ENCODE assay signal across 8 mouse cellular contexts in the genomic region with DNA sequence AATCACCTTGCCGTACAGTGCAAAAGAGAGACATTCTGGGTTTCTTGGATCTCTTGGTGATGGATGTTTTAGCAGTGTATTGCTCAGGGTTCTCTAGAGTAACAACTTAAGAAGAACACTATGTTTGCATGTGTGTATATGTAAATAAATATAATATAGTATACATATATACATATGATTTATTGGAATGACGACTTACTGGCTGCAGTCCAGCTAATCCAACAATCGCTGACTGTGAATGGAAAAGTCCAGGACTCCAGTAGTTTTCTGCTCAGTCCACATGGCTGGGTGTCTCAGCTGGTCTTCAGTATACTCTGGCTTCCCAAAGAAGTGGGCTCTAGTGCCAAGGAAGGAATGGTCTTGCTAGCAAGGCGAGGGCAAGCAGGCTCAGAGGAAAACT. TPM values are rescaled to one million over a fixed set of nuclear protein-coding genes. Genes with fewer than 3 reads are reported as not detected.
DNase-seq lines count a peak whose midpoint lies in the region; ATAC-seq and TF ChIP-seq lines count a peak whose summit lies in the region.

No protein-coding gene starts in this region.

- H3K36me3 ChIP-seq in neural tube, embryonic 11.5 days (ENCODE audit: control insufficient read depth, insufficient read depth, low read length) = peaks cover 4% of the 10 kb centered on the region; the same call in 1 of the 2 replicates
- peaks cover 35% of the 10 kb centered on the region for H3K36me3 ChIP-seq in limb, embryonic 13.5 days
- peaks cover 20% of the 10 kb centered on the region for H3K36me3 ChIP-seq in stomach, embryonic 15.5 days

- TF ChIP-seq POLR2A in cerebellum, adult 2 months (IDR thresholded peaks at IDR 0.05; ENCODE audit: borderline replicate concordance, insufficient read depth, low read length) = no peak

- peak overlapping the region; percentile 98 for H3K4me3 ChIP-seq in cerebellum, adult 2 months (replicated peaks; ENCODE audit: insufficient read depth, low read depth, low read length)
- H3K4me3 ChIP-seq in neural tube, embryonic 11.5 days (ENCODE audit: low read depth, low read length) = peak overlapping the region; percentile 60
- peak overlapping the region; percentile 69 for H3K4me3 ChIP-seq in limb, embryonic 13.5 days
- H3K4me3 ChIP-seq in stomach, embryonic 15.5 days (replicated peaks) = peak overlapping the region; percentile 67

- no peak overlapping the region for H3K27ac ChIP-seq in cerebellum, adult 2 months (ENCODE audit: insufficient read depth, low read length)
- H3K27ac ChIP-seq in neural tube, embryonic 11.5 days (ENCODE audit: low read depth, low read length) = no peak overlapping the region
- peak overlapping the region; percentile 81; the same call in 1 of the 2 replicates for H3K27ac ChIP-seq in limb, embryonic 13.5 days
- peak overlapping the region; percentile 92 for H3K27ac ChIP-seq in stomach, embryonic 15.5 days

- TF ChIP-seq CTCF in cerebellum, adult 2 months (IDR thresholded peaks at IDR 0.05; ENCODE audit: borderline replicate concordance, insufficient read depth, low read depth, low read length) = no peak

- H3K9me3 ChIP-seq in neural tube, embryonic 11.5 days (ENCODE audit: control insufficient read depth, low read length) = no peaks in the 10 kb centered on the region
- no peaks in the 10 kb centered on the region for H3K9me3 ChIP-seq in limb, embryonic 13.5 days
- H3K9me3 ChIP-seq in stomach, embryonic 15.5 days = no peaks in the 10 kb centered on the region

- H3K27me3 ChIP-seq in cerebellum, adult 2 months (ENCODE audit: control insufficient read depth, insufficient read depth, low read length) = no peaks in the 10 kb centered on the region
- H3K27me3 ChIP-seq in neural tube, embryonic 11.5 days (ENCODE audit: control insufficient read depth, insufficient read depth, low read length) = no peaks in the 10 kb centered on the region
- no peaks in the 10 kb centered on the region for H3K27me3 ChIP-seq in limb, embryonic 13.5 days
- H3K27me3 ChIP-seq in stomach, embryonic 15.5 days (replicated peaks) = no peaks in the 10 kb centered on the region

- H3K4me2 ChIP-seq in neural tube, embryonic 11.5 days (ENCODE audit: low read depth) = peak overlapping the region; percentile 88
- peak overlapping the region; percentile 86 for H3K4me2 ChIP-seq in limb, embryonic 13.5 days (replicated peaks)
- H3K4me2 ChIP-seq in stomach, embryonic 15.5 days = peak overlapping the region; percentile 85

- peak overlapping the region; percentile 19; the same call in 1 of the 2 replicates for H3K9ac ChIP-seq in neural tube, embryonic 11.5 days (ENCODE audit: low read length)
- peak overlapping the region; percentile 79 for H3K9ac ChIP-seq in limb, embryonic 13.5 days
- no peak overlapping the region for H3K9ac ChIP-seq in stomach, embryonic 15.5 days

- no peak for ATAC-seq in neural tube, embryonic 11.5 days (ENCODE audit: insufficient read depth, low FRiP score, low TSS enrichment)
- ATAC-seq in limb, embryonic 13.5 days (ENCODE audit: low FRiP score, low read depth) = no peak
- ATAC-seq in stomach, embryonic 15.5 days (ENCODE audit: insufficient read depth, low FRiP score, low read depth) = no peak; the same call in 1 of the 2 replicates

- H3K4me1 ChIP-seq in cerebellum, adult 2 months (ENCODE audit: control insufficient read depth, insufficient read depth, low read length) = no peaks in the 10 kb centered on the region
- H3K4me1 ChIP-seq in neural tube, embryonic 11.5 days (ENCODE audit: control insufficient read depth, insufficient read depth, low read length) = peaks cover 8% of the 10 kb centered on the region
- peaks cover 22% of the 10 kb centered on the region for H3K4me1 ChIP-seq in limb, embryonic 13.5 days
- peaks cover 13% of the 10 kb centered on the region; the same call in 1 of the 2 replicates for H3K4me1 ChIP-seq in stomach, embryonic 15.5 days

- no peak for DNase-seq in cerebellum, adult 2 months
- no peak for DNase-seq in cerebellum, postnatal 10 days
- DNase-seq in neural tube, embryonic 11.5 days (ENCODE audit: low spot score) = no peak
- DNase-seq in neural tube, embryonic 10.5 days (ENCODE audit: extremely low spot score, low spot score) = no peak
- no peak for DNase-seq in frontal cortex, postnatal 14 days (ENCODE audit: low spot score in 2 of 2)
- no peak for DNase-seq in layer of hippocampus, adult 8-10 months (ENCODE audit: low spot score in 2 of 2)

- WGBS in cerebellum, adult 2 months = 15% methylated on average over 4 of the region's 4 CpGs
- WGBS in neural tube, embryonic 11.5 days = 44% methylated on average over 4 of the region's 4 CpGs
- WGBS in limb, embryonic 13.5 days = 37% methylated on average over 4 of the region's 4 CpGs
- WGBS in stomach, embryonic 15.5 days = 26% methylated on average over 4 of the region's 4 CpGs

RNA-seq across cellular contexts. Expression of a gene that starts 1.2 kb away (rescaled TPM):
- polyA plus RNA-seq in cerebellum, adult 2 months (2012; rRNA removed) = 23.1 and 23.9 TPM in 2 replicates
- polyA plus RNA-seq in neural tube, embryonic 11.5 days (2014; fragmentation: Nextera tagmentation; extraction: Ambion mirVana) = 20.7 and 20.8 TPM in 2 replicates
- polyA plus RNA-seq in limb, embryonic 13.5 days (2015; fragmentation: Nextera tagmentation; extraction: Ambion mirVana) = 27.3 and 28.0 TPM in 2 replicates
- 23.5 and 27.8 TPM in 2 replicates for polyA plus RNA-seq in stomach, embryonic 15.5 days (2015; fragmentation: Nextera tagmentation; extraction: Ambion mirVana)
- 10 to 100 TPM; 21.4 to 31.1 (median 26.2) TPM for total RNA-seq in layer of hippocampus, adult 8-10 months (2022)

RNA-seq across cellular contexts. Expression of a gene that starts 22.4 kb away (rescaled TPM):
- polyA plus RNA-seq in cerebellum, adult 2 months (2012; rRNA removed) = 72.0 and 74.4 TPM in 2 replicates
- 66.1 and 68.9 TPM in 2 replicates for polyA plus RNA-seq in neural tube, embryonic 11.5 days (2014; fragmentation: Nextera tagmentation; extraction: Ambion mirVana)
- 69.7 and 75.1 TPM in 2 replicates for polyA plus RNA-seq in limb, embryonic 13.5 days (2015; fragmentation: Nextera tagmentation; extraction: Ambion mirVana)
- polyA plus RNA-seq in stomach, embryonic 15.5 days (2015; fragmentation: Nextera tagmentation; extraction: Ambion mirVana) = 59.6 and 65.4 TPM in 2 replicates
- 10 to 100 TPM; 48.6 to 60.0 (median 54.5) TPM for total RNA-seq in layer of hippocampus, adult 8-10 months (2022)

RNA-seq across cellular contexts. Expression of a gene that starts 49.6 kb away (rescaled TPM):
- 74.0 TPM in 2 replicates for polyA plus RNA-seq in cerebellum, adult 2 months (2012; rRNA removed)
- 22.1 and 23.8 TPM in 2 replicates for polyA plus RNA-seq in neural tube, embryonic 11.5 days (2014; fragmentation: Nextera tagmentation; extraction: Ambion mirVana)
- 27.1 and 28.2 TPM in 2 replicates for polyA plus RNA-seq in limb, embryonic 13.5 days (2015; fragmentation: Nextera tagmentation; extraction: Ambion mirVana)
- 24.9 and 25.2 TPM in 2 replicates for polyA plus RNA-seq in stomach, embryonic 15.5 days (2015; fragmentation: Nextera tagmentation; extraction: Ambion mirVana)
- total RNA-seq in layer of hippocampus, adult 8-10 months (2022) = 10 to 100 TPM; 88.0 to 97.6 (median 92.3) TPM

RNA-seq across cellular contexts. Expression of a gene that starts 50.3 kb away (rescaled TPM):
- polyA plus RNA-seq in cerebellum, adult 2 months (2012; rRNA removed) = 242 and 270 TPM in 2 replicates
- polyA plus RNA-seq in neural tube, embryonic 11.5 days (2014; fragmentation: Nextera tagmentation; extraction: Ambion mirVana) = 330 and 385 TPM in 2 replicates
- 451 and 463 TPM in 2 replicates for polyA plus RNA-seq in limb, embryonic 13.5 days (2015; fragmentation: Nextera tagmentation; extraction: Ambion mirVana)
- 418 and 429 TPM in 2 replicates for polyA plus RNA-seq in stomach, embryonic 15.5 days (2015; fragmentation: Nextera tagmentation; extraction: Ambion mirVana)
- 100 to 1,000 TPM; 192 to 208 (median 196) TPM for total RNA-seq in layer of hippocampus, adult 8-10 months (2022)

Comparison
In these comparisons a context has a peak if more than half of its experiments do, and no peak if none do; other contexts are left out.
1. H3K27ac ChIP-seq: peak in limb, embryonic 13.5 days (single experiment) and stomach, embryonic 15.5 days (single experiment); none in cerebellum, adult 2 months (single experiment) and neural tube, embryonic 11.5 days (single experiment).
2. Peak in every context shown above with its lines, with median percentiles within 50 percentile points of each other: H3K4me3 ChIP-seq and H3K4me2 ChIP-seq.